Comparison of ENCODE assay signal across 8 mouse cellular contexts in genomic region chr5:33737903-33738321, GRCm38 (mm10). TPM values are rescaled to one million over a fixed set of nuclear protein-coding genes. Genes with fewer than 3 reads are reported as not detected.
A peak's percentile ranks its signal among the peaks of the same experiment; 100 is the strongest.
DNase-seq lines count a peak whose midpoint lies in the region; ATAC-seq and TF ChIP-seq lines count a peak whose summit lies in the region.

No protein-coding gene starts in this region.

- dilution Hi-C loops in CH12.LX (cut with MboI; ENCODE audit: extremely low pct_ligation_motif_present, extremely low pct_unique_long_range_greater_than_20kb, low sequenced_read_pairs) = no loop called here

- peak; percentile 89 for TF ChIP-seq RAD21 in CH12.LX (IDR thresholded peaks at IDR 0.05; ENCODE audit: low read depth, low read length)

- no peak overlapping the region for H3K27ac ChIP-seq in CH12.LX (ENCODE audit: insufficient read depth, low read depth)

- no peak for TF ChIP-seq POLR2A in CH12.LX (IDR thresholded peaks at IDR 0.05; ENCODE audit: low read depth, low read length)
- TF ChIP-seq POLR2A in lung, adult 2 months (IDR thresholded peaks at IDR 0.05; ENCODE audit: borderline replicate concordance, extremely low read depth, low read depth, low read length) = no peak

- H3K4me2 ChIP-seq in CH12.LX (ENCODE audit: insufficient read depth, low read depth, poor library complexity, severe bottlenecking) = no peak overlapping the region

- H3K27me3 ChIP-seq in CH12.LX (replicated peaks) = no peaks in the 10 kb centered on the region

- in situ Hi-C loops in CH12.LX (cut with MboI; ENCODE audit: low pct_ligation_motif_present, low pct_unique_long_range_greater_than_20kb, low sequenced_read_pairs) = no loop called here

- no peaks in the 10 kb centered on the region for H3K9me3 ChIP-seq in CH12.LX (replicated peaks; ENCODE audit: low read length)

- no peaks in the 10 kb centered on the region for H3K79me2 ChIP-seq in CH12.LX (replicated peaks; ENCODE audit: control insufficient read depth, extremely low read depth, insufficient read depth, poor library complexity, severe bottlenecking)

- peak; percentile 66 for DNase-seq in CH12.LX (ENCODE audit: extremely low read depth)
- peak; percentile 65 to 88 for DNase-seq in adrenal gland, adult (ENCODE audit: inconsistent age in 2 of 2, low spot score in 1 of 2)
- DNase-seq in embryo, embryonic 10 days (ENCODE audit: low spot score) = peak; percentile 90
- peak; percentile 79 to 89 for DNase-seq in kidney, postnatal 25 days
- peak; percentile 75 for DNase-seq in lung, adult 2 months
- DNase-seq in right cerebral cortex, adult 18-20 months = peak; percentile 64

- no peak overlapping the region for H3K9ac ChIP-seq in CH12.LX (ENCODE audit: insufficient read depth, low read depth)

- peak; percentile 84 to 93 for TF ChIP-seq CTCF in CH12.LX (conservative IDR thresholded peaks at IDR 0.05 in 1 of 2, IDR thresholded peaks at IDR 0.05 in 1 of 2; ENCODE audit: low read depth in 2 of 2, low read length in 2 of 2)
- TF ChIP-seq CTCF in lung, adult 2 months (IDR thresholded peaks at IDR 0.05; ENCODE audit: insufficient read depth, low read length) = peak; percentile 90

- 14% methylated on average over 7 of the region's 7 CpGs for WGBS in lung, adult 2 months

- TF ChIP-seq EP300 in CH12.LX (IDR thresholded peaks at IDR 0.05; ENCODE audit: low read length) = no peak

- H3K36me3 ChIP-seq in CH12.LX (replicated peaks in 1 of 2; ENCODE audit: control insufficient read depth in 1 of 2, insufficient read depth in 1 of 2, low read length in 1 of 2) = peaks cover 9 to 41% of the 10 kb centered on the region in 2 experiments

- ATAC-seq in granulocyte monocyte progenitor cell, adult 5-6 weeks (replicated peaks; ENCODE audit: poor library complexity, severe bottlenecking) = peak; percentile 61
- ATAC-seq in megakaryocyte, adult 5-6 weeks (ENCODE audit: poor library complexity, severe bottlenecking) = no peak

- H3K4me3 ChIP-seq in CH12.LX (replicated peaks in 1 of 3; ENCODE audit: low read depth in 2 of 3, low read length in 2 of 3, poor library complexity in 1 of 3) = no peak overlapping the region
- no peak overlapping the region for H3K4me3 ChIP-seq in lung, adult 2 months (replicated peaks; ENCODE audit: extremely low read depth, low read depth, low read length)

- H3K4me1 ChIP-seq in CH12.LX (ENCODE audit: control insufficient read depth in 1 of 2, insufficient read depth in 2 of 2) = no peaks in the 10 kb centered on the region
- H3K4me1 ChIP-seq in lung, adult 2 months (ENCODE audit: control insufficient read depth, insufficient read depth, low read length) = no peaks in the 10 kb centered on the region

TF ChIP-seq in CH12.LX, 34 proteins besides CTCF, POLR2A, EP300 and RAD21:
- TF ChIP-seq ETS1 (conservative IDR thresholded peaks at IDR 0.05; ENCODE audit: low read depth, low read length) (no peak), ZMIZ1 (IDR thresholded peaks at IDR 0.05; ENCODE audit: low read depth, low read length) (no peak), TBP (conservative IDR thresholded peaks at IDR 0.05; ENCODE audit: low read depth, low read length) (no peak), JUN (IDR thresholded peaks at IDR 0.05; ENCODE audit: insufficient read depth, low read depth, low read length) (no peak), ZKSCAN1 (IDR thresholded peaks at IDR 0.05; ENCODE audit: borderline replicate concordance, low read depth, low read length) (no peak), SMC3 (IDR thresholded peaks at IDR 0.05; ENCODE audit: low read depth, low read length) (peak; percentile 78), CHD2 (IDR thresholded peaks at IDR 0.05; ENCODE audit: low read length) (no peak), ZC3H11A (IDR thresholded peaks at IDR 0.05; ENCODE audit: low read depth, low read length) (peak; percentile 30; the same call in 1 of the 2 replicates), MAFK (IDR thresholded peaks at IDR 0.05; ENCODE audit: insufficient replicate concordance, low read length) (no peak), CHD1 (IDR thresholded peaks at IDR 0.05; ENCODE audit: low read depth, low read length) (no peak), IRF4 (IDR thresholded peaks at IDR 0.05; ENCODE audit: low read depth, low read length) (no peak), KAT2A (IDR thresholded peaks at IDR 0.05; ENCODE audit: insufficient replicate concordance, low read length) (no peak), MYC (IDR thresholded peaks at IDR 0.05; ENCODE audit: low read depth, low read length) (no peak)

RNA-seq across cellular contexts. Expression of gene Fgfr3, which starts 16.4 kb away (rescaled TPM):
- total RNA-seq in CH12.LX (2012; rRNA removed) (0.76 and 1.2 TPM in 2 replicates), CH12.LX (2014; rRNA removed) (0.12 and 0.19 TPM in 2 replicates)
- polyA plus RNA-seq in CH12.LX (2012; ENCODE audit: insufficient read length, low read depth) = 0.23 and 0.35 TPM in 2 replicates
- total RNA-seq in granulocyte monocyte progenitor cell, adult 5-6 weeks (2014; fragmentation: Nextera tagmentation) = not detected in 2 replicates
- total RNA-seq in granulocyte monocyte progenitor cell, adult 5-6 weeks (2017) = not detected in 2 replicates
- 237 and 258 TPM in 2 replicates for polyA plus RNA-seq in lung, adult 2 months (2012; rRNA removed)
- 0.30 TPM in 1 of 2 replicates, not detected in the other for total RNA-seq in megakaryocyte, adult 5-6 weeks (2015)
- total RNA-seq in megakaryocyte, adult 5-6 weeks (2017) = not detected in 2 replicates

RNA-seq across cellular contexts. Expression of gene Letm1, which starts 44.7 kb away (rescaled TPM):
- total RNA-seq in CH12.LX (2012; rRNA removed) (21.8 and 25.7 TPM in 2 replicates), CH12.LX (2014; rRNA removed) (25.1 and 27.6 TPM in 2 replicates)
- 43.0 and 43.4 TPM in 2 replicates for polyA plus RNA-seq in CH12.LX (2012; ENCODE audit: insufficient read length, low read depth)
- 24.5 and 25.3 TPM in 2 replicates for total RNA-seq in granulocyte monocyte progenitor cell, adult 5-6 weeks (2014; fragmentation: Nextera tagmentation)
- total RNA-seq in granulocyte monocyte progenitor cell, adult 5-6 weeks (2017) = 19.9 and 22.3 TPM in 2 replicates
- polyA plus RNA-seq in lung, adult 2 months (2012; rRNA removed) = 41.8 and 47.5 TPM in 2 replicates
- total RNA-seq in megakaryocyte, adult 5-6 weeks (2015) = 12.7 and 15.3 TPM in 2 replicates
- total RNA-seq in megakaryocyte, adult 5-6 weeks (2017) = 17.0 and 19.8 TPM in 2 replicates
